Mouse (Mus musculus) spleen, adult 2 months (tissue): ENCODE results near the gene Prok2.

Experiments used
- CTCF ChIP-seq: fragments of 200-500 bp; IDR thresholded peaks from 2 replicates; pipeline ENCODE4 v1.5.1; 2011; ENCODE audit warnings: mild to moderate bottlenecking, inconsistent platforms; ENCODE audit not compliant: insufficient read depth, insufficient read length, insufficient replicate concordance; ENCODE audit errors: extremely low read depth
- POLR2A ChIP-seq: fragments of 200-500 bp; IDR thresholded peaks from 2 replicates; pipeline ENCODE4 v1.6.1; 2011; ENCODE audit warnings: low read depth, low read length, inconsistent platforms

- TF ChIP-seq CTCF (no peak), POLR2A (no peak)
Measured at GRCm38 (mm10) chr6:99774680-99775079, 48.5 kb upstream of the Prok2 start.
